Mouse (Mus musculus): Measurements from ENCODE around the gene Mrgprh. TPM values are rescaled to one million over a fixed set of nuclear protein-coding genes. Genes with fewer than 3 reads are reported as not detected.
"Not testable (repeated sequence)": the region's sequence is repeated elsewhere in the genome, so short reads cannot be mapped to it uniquely, and the experiment has no call there.

Mrgprh gene
- polyA plus RNA-seq, 1 experiment, result not detected

GRCm38 (mm10) chr17:12886620-12887019 lies 10.8 kb downstream of the Mrgprh start:
- no peak overlapping the region for H3K27ac ChIP-seq (ENCODE audit: insufficient read depth, low read depth, low read length)
- no peaks in the 10 kb centered on the region for H3K4me1 ChIP-seq (ENCODE audit: control insufficient read depth, insufficient read depth, low read length)
- WGBS, result 58% methylated on average over 6 of the region's 6 CpGs
- TF ChIP-seq CTCF (IDR thresholded peaks at IDR 0.05; ENCODE audit: insufficient read depth, low read depth, low read length) (no peak), POLR2A (IDR thresholded peaks at IDR 0.05; ENCODE audit: insufficient read depth, low read depth, low read length) (no peak)
- H3K4me3 ChIP-seq (ENCODE audit: insufficient read depth, low read depth, low read length), result no peak overlapping the region

GRCm38 (mm10) chr17:12887021-12887775 lies 11.4 kb downstream of the Mrgprh start:
- H3K4me3 ChIP-seq (ENCODE audit: insufficient read depth, low read depth, low read length), result no peak overlapping the region
- no peak for TF ChIP-seq POLR2A (IDR thresholded peaks at IDR 0.05; ENCODE audit: insufficient read depth, low read depth, low read length)
- no peak for TF ChIP-seq CTCF (IDR thresholded peaks at IDR 0.05; ENCODE audit: insufficient read depth, low read depth, low read length)
- 81% methylated on average over 15 of the region's 15 CpGs for WGBS
- no peaks in the 10 kb centered on the region for H3K4me1 ChIP-seq (ENCODE audit: control insufficient read depth, insufficient read depth, low read length)
- H3K27ac ChIP-seq (ENCODE audit: insufficient read depth, low read depth, low read length), result no peak overlapping the region

- 59% methylated on average over 4 of the region's 4 CpGs for WGBS
These were observed 15.2 kb downstream of the Mrgprh start for GRCm38 (mm10) chr17:12891054-12891453.

GRCm38 (mm10) chr17:12892033-12892432 lies 16.2 kb downstream of the Mrgprh start:
- no peaks in the 10 kb centered on the region for H3K4me1 ChIP-seq (ENCODE audit: control insufficient read depth, insufficient read depth, low read length)
- TF ChIP-seq CTCF (IDR thresholded peaks at IDR 0.05; ENCODE audit: insufficient read depth, low read depth, low read length) (no peak), POLR2A (IDR thresholded peaks at IDR 0.05; ENCODE audit: insufficient read depth, low read depth, low read length) (no peak)
- 93% methylated on average over 9 of the region's 9 CpGs for WGBS
- no peak overlapping the region for H3K27ac ChIP-seq (ENCODE audit: insufficient read depth, low read depth, low read length)
- H3K4me3 ChIP-seq (ENCODE audit: insufficient read depth, low read depth, low read length), result no peak overlapping the region

More at GRCm38 (mm10) chr17:12891054-12891453, 15.2 kb downstream of the Mrgprh start:
- no peaks in the 10 kb centered on the region for H3K4me1 ChIP-seq (ENCODE audit: control insufficient read depth, insufficient read depth, low read length)
- TF ChIP-seq POLR2A (IDR thresholded peaks at IDR 0.05; ENCODE audit: insufficient read depth, low read depth, low read length), result no peak
- no peak for TF ChIP-seq CTCF (IDR thresholded peaks at IDR 0.05; ENCODE audit: insufficient read depth, low read depth, low read length)
- H3K4me3 ChIP-seq (ENCODE audit: insufficient read depth, low read depth, low read length), result no peak overlapping the region
- no peak overlapping the region for H3K27ac ChIP-seq (ENCODE audit: insufficient read depth, low read depth, low read length)

- TF ChIP-seq CTCF (IDR thresholded peaks at IDR 0.05; ENCODE audit: insufficient read depth, low read depth, low read length) (no peak), POLR2A (IDR thresholded peaks at IDR 0.05; ENCODE audit: insufficient read depth, low read depth, low read length) (no peak)
- 82% methylated on average over 5 of the region's 5 CpGs for WGBS
- H3K4me3 ChIP-seq (ENCODE audit: insufficient read depth, low read depth, low read length), result no peak overlapping the region
- H3K4me1 ChIP-seq (ENCODE audit: control insufficient read depth, insufficient read depth, low read length), result peaks cover 2% of the 10 kb centered on the region; the same call in 1 of the 2 replicates
- H3K27ac ChIP-seq (ENCODE audit: insufficient read depth, low read depth, low read length), result no peak overlapping the region
These were observed 21.8 kb downstream of the Mrgprh start for GRCm38 (mm10) chr17:12897674-12898073.

- 18% methylated on average over 2 of the region's 2 CpGs for WGBS
- not testable (repeated sequence) for H3K27ac ChIP-seq (ENCODE audit: insufficient read depth, low read depth, low read length); H3K4me1 ChIP-seq (ENCODE audit: control insufficient read depth, insufficient read depth, low read length); H3K4me3 ChIP-seq (ENCODE audit: insufficient read depth, low read depth, low read length)
These were observed 22.8 kb downstream of the Mrgprh start for GRCm38 (mm10) chr17:12898607-12899006.

GRCm38 (mm10) chr17:12902291-12902690 lies 26.5 kb downstream of the Mrgprh start:
- Histone ChIP-seq H3K4me1 (ENCODE audit: control insufficient read depth, insufficient read depth, low read length) (peaks cover 2% of the 10 kb centered on the region; the same call in 1 of the 2 replicates), H3K27ac (ENCODE audit: insufficient read depth, low read depth, low read length) (no peak overlapping the region), H3K4me3 (ENCODE audit: insufficient read depth, low read depth, low read length) (no peak overlapping the region)
- over 99% methylated on average over 6 of the region's 6 CpGs for WGBS
- TF ChIP-seq CTCF (IDR thresholded peaks at IDR 0.05; ENCODE audit: insufficient read depth, low read depth, low read length) (no peak), POLR2A (IDR thresholded peaks at IDR 0.05; ENCODE audit: insufficient read depth, low read depth, low read length) (no peak)

GRCm38 (mm10) chr17:12903372-12904333 lies 27.8 kb downstream of the Mrgprh start:
- TF ChIP-seq CTCF (IDR thresholded peaks at IDR 0.05; ENCODE audit: insufficient read depth, low read depth, low read length) (no peak), POLR2A (IDR thresholded peaks at IDR 0.05; ENCODE audit: insufficient read depth, low read depth, low read length) (no peak)
- WGBS, result 44% methylated on average over 11 of the region's 12 CpGs
- Histone ChIP-seq H3K4me1 (ENCODE audit: control insufficient read depth, insufficient read depth, low read length) (peaks cover 2% of the 10 kb centered on the region; the same call in 1 of the 2 replicates), H3K4me3 (ENCODE audit: insufficient read depth, low read depth, low read length) (no peak overlapping the region), H3K27ac (ENCODE audit: insufficient read depth, low read depth, low read length) (no peak overlapping the region)

GRCm38 (mm10) chr17:12904349-12904748 lies 28.5 kb downstream of the Mrgprh start:
- 73% methylated on average over 1 of the region's 1 CpGs for WGBS
- Histone ChIP-seq H3K4me3 (ENCODE audit: insufficient read depth, low read depth, low read length) (no peak overlapping the region), H3K4me1 (ENCODE audit: control insufficient read depth, insufficient read depth, low read length) (no peaks in the 10 kb centered on the region), H3K27ac (ENCODE audit: insufficient read depth, low read depth, low read length) (no peak overlapping the region)
- TF ChIP-seq POLR2A (IDR thresholded peaks at IDR 0.05; ENCODE audit: insufficient read depth, low read depth, low read length), result no peak
- no peak for TF ChIP-seq CTCF (IDR thresholded peaks at IDR 0.05; ENCODE audit: insufficient read depth, low read depth, low read length)
